10 mouse cellular contexts compared by ENCODE assay signal in the genomic region with DNA sequence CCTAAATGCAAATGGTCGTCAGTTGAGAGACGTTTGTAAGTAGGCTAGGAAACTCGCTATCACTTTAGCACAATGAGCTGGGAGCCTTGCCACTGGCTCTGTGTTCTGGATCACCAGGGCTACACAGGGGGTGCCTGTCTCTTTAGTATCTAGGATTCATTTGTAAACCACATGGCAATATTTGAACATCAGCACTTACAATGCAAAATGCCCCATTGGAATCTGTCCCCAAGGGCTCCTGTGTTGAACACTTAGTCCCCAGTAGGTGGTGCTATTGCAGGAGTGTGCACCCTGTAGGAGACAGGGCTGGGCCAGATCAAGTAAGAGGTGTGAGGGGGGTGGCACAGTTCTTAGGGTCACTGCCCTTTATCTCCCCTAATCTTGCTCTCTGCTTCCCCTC.
DNase-seq lines count a peak whose midpoint lies in the region; ATAC-seq and TF ChIP-seq lines count a peak whose summit lies in the region.
"Had no signal": no experiment of that assay in that cellular context is flagged by ENCODE, and none has a peak within 500 bp of the region (broad histone marks: within the 10 kb centered on the region; RNA-seq: fewer than 3 reads in every experiment).

No protein-coding gene starts in this region.

- no peaks in the 10 kb centered on the region for H3K79me2 ChIP-seq in heart, adult 2 months (replicated peaks; ENCODE audit: control insufficient read depth, insufficient read depth, low read length)

- no peak overlapping the region for H3K9ac ChIP-seq in heart, adult 2 months (ENCODE audit: low read depth, low read length)
- no peak overlapping the region for H3K9ac ChIP-seq in heart, embryonic 11.5 days (ENCODE audit: low read depth, low read length)
- H3K9ac ChIP-seq in liver, embryonic 14.5 days (replicated peaks): no peak overlapping the region
- no peak overlapping the region for H3K9ac ChIP-seq in forebrain, embryonic 12.5 days

- no peak for TF ChIP-seq EP300 in heart, adult 2 months (IDR thresholded peaks at IDR 0.05; ENCODE audit: insufficient read depth, low read depth, low read length)
- no peak for TF ChIP-seq EP300 in liver, embryonic 14.5 days (IDR thresholded peaks at IDR 0.05; ENCODE audit: low read depth)

- no peak overlapping the region for H3K27ac ChIP-seq in heart, adult 2 months
- H3K27ac ChIP-seq in heart, embryonic 11.5 days (ENCODE audit: low read depth, low read length): no peak overlapping the region
- no peak overlapping the region for H3K27ac ChIP-seq in liver, embryonic 14.5 days
- no peak overlapping the region for H3K27ac ChIP-seq in forebrain, embryonic 12.5 days

- no peak for DNase-seq in heart, adult 2 months
- DNase-seq in A20 (ENCODE audit: low read depth, low spot score): peak; percentile 23
- no peak for DNase-seq in Patski (ENCODE audit: low read depth, low spot score)
- DNase-seq in liver, embryonic 14.5 days (ENCODE audit: low read depth in 3 of 3, low spot score in 3 of 3): no peak
- no peak for DNase-seq in yolk sac, embryonic 10.5 days (ENCODE audit: low spot score)
- no peak for DNase-seq in neural tube, embryonic 10.5 days (ENCODE audit: extremely low spot score, low spot score)
- DNase-seq: heart, adult 18-20 months had no signal

- peak; percentile 76 for TF ChIP-seq CTCF in heart, adult 2 months (IDR thresholded peaks at IDR 0.05)
- TF ChIP-seq CTCF in Patski (IDR thresholded peaks at IDR 0.05): peak; percentile 71
- TF ChIP-seq CTCF in liver, embryonic 14.5 days (IDR thresholded peaks at IDR 0.05; ENCODE audit: low read depth): peak; percentile 59

- no peaks in the 10 kb centered on the region for H3K36me3 ChIP-seq in heart, adult 2 months (ENCODE audit: control insufficient read depth, insufficient read depth, low read length)
- H3K36me3 ChIP-seq in heart, embryonic 11.5 days (ENCODE audit: control insufficient read depth, insufficient read depth, low read length): no peaks in the 10 kb centered on the region
- H3K36me3 ChIP-seq in liver, embryonic 14.5 days (replicated peaks; ENCODE audit: control insufficient read depth, insufficient read depth, low read depth): no peaks in the 10 kb centered on the region
- H3K36me3 ChIP-seq in forebrain, embryonic 12.5 days (replicated peaks): no peaks in the 10 kb centered on the region

- CTCF ChIA-PET in Patski (lab: Charles Lee): interaction anchor here (1.1 to 1.6 kb wide), 2 partner anchors 14 to 27 kb away, joined by 3 to 6 read pairs; no protein-coding TSS in a partner anchor

- H3K4me3 ChIP-seq in heart, adult 2 months: no peak overlapping the region
- no peak overlapping the region for H3K4me3 ChIP-seq in heart, embryonic 11.5 days (ENCODE audit: low read depth, low read length)
- H3K4me3 ChIP-seq in liver, embryonic 14.5 days (ENCODE audit: insufficient read depth in 1 of 2, low read depth in 2 of 2, low read length in 2 of 2): no peak overlapping the region
- no peak overlapping the region for H3K4me3 ChIP-seq in forebrain, embryonic 12.5 days (replicated peaks)
- H3K4me3 ChIP-seq: megakaryocyte, embryonic 14.5 days had no signal

- 95% methylated on average over 3 of the region's 3 CpGs for WGBS in heart, adult 2 months
- 85% methylated on average over 3 of the region's 3 CpGs for WGBS in heart, embryonic 11.5 days (ENCODE audit: insufficient replicate concordance)
- 73% methylated on average over 3 of the region's 3 CpGs for WGBS in liver, embryonic 14.5 days (ENCODE audit: insufficient replicate concordance)
- 96% methylated on average over 3 of the region's 3 CpGs for WGBS in forebrain, embryonic 12.5 days

- no peak for TF ChIP-seq POLR2A in heart, adult 2 months (IDR thresholded peaks at IDR 0.05; ENCODE audit: insufficient read depth, low read depth, low read length)

- POLR2A ChIA-PET in Patski (lab: Charles Lee): no interaction called here

- peaks cover 4% of the 10 kb centered on the region for H3K4me1 ChIP-seq in heart, adult 2 months (ENCODE audit: control insufficient read depth, insufficient read depth, low read length)
- peaks cover 14% of the 10 kb centered on the region for H3K4me1 ChIP-seq in heart, embryonic 11.5 days (ENCODE audit: control insufficient read depth, insufficient read depth, low read length)
- no peaks in the 10 kb centered on the region for H3K4me1 ChIP-seq in liver, embryonic 14.5 days (replicated peaks; ENCODE audit: control insufficient read depth in 2 of 2, insufficient read depth in 2 of 2, low read length in 1 of 2)
- H3K4me1 ChIP-seq in forebrain, embryonic 12.5 days: peaks cover 35% of the 10 kb centered on the region
- H3K4me1 ChIP-seq: megakaryocyte, embryonic 14.5 days had no signal

- no peaks in the 10 kb centered on the region for H3K9me3 ChIP-seq in heart, embryonic 11.5 days (replicated peaks; ENCODE audit: control insufficient read depth, low read length)
- no peaks in the 10 kb centered on the region for H3K9me3 ChIP-seq in liver, embryonic 14.5 days (ENCODE audit: control insufficient read depth, low read length)
- no peaks in the 10 kb centered on the region for H3K9me3 ChIP-seq in forebrain, embryonic 12.5 days

- no peak for ATAC-seq in heart, embryonic 11.5 days (replicated peaks; ENCODE audit: insufficient number of reproducible peaks, low FRiP score, low TSS enrichment)
- no peak for ATAC-seq in Patski
- no peak for ATAC-seq in liver, embryonic 14.5 days (ENCODE audit: insufficient read depth)
- no peak for ATAC-seq in forebrain, embryonic 12.5 days (ENCODE audit: low FRiP score)

- intact Hi-C loops in heart, adult 2 months (cut with DNase I): loop anchor here (5.0 to 10.0 kb wide), 7 partner anchors 102 to 454 kb away; no protein-coding TSS in a partner anchor

- in situ Hi-C loops in Patski (cut with MboI; ENCODE audit: low pct_unique_long_range_greater_than_20kb): no loop called here

- H3K4me2 ChIP-seq in heart, embryonic 11.5 days: no peak overlapping the region
- no peak overlapping the region for H3K4me2 ChIP-seq in liver, embryonic 14.5 days (ENCODE audit: low read depth)
- no peak overlapping the region for H3K4me2 ChIP-seq in forebrain, embryonic 12.5 days

- no peaks in the 10 kb centered on the region for H3K27me3 ChIP-seq in heart, adult 2 months (ENCODE audit: control insufficient read depth, insufficient read depth, low read length)
- no peaks in the 10 kb centered on the region for H3K27me3 ChIP-seq in heart, embryonic 11.5 days (ENCODE audit: control insufficient read depth, insufficient read depth, low read length)
- no peaks in the 10 kb centered on the region for H3K27me3 ChIP-seq in Patski
- H3K27me3 ChIP-seq in liver, embryonic 14.5 days (ENCODE audit: control insufficient read depth, insufficient read depth, low read length): no peaks in the 10 kb centered on the region
- H3K27me3 ChIP-seq in forebrain, embryonic 12.5 days: peaks cover under 1% of the 10 kb centered on the region; the same call in 1 of the 2 replicates
